Mouse (Mus musculus): ENCODE measurements at regions not wholly inside any gene's neighbourhood (a gene's known extent, or its start where the extent isn't known, plus 50 kb on each side); places are given as distances from the start of the nearest gene placed in this dataset.
A peak's percentile ranks its signal among the peaks of the same experiment; 100 is the strongest.

DNA sequence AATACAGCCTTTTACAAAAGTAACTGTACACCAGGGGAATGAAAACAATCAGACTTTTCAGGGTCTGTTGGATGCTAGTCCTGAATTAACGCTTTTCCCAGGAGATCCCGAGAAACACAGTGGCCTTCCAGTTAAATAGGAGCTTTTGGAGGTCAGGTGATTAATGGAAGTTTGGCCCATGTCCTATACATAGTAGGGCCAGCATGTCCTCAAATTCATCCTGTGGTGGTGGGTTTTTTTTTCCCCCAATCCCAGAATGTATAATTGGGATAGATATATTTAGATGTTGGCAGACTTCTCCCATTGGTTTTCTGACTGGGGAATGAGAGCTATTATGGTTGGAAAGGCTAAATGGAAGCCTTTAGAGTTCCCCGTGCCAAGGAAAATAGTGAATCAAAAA, 77.6 kb downstream of the Cd200 start:
- DNase-seq, result no peak

DNA sequence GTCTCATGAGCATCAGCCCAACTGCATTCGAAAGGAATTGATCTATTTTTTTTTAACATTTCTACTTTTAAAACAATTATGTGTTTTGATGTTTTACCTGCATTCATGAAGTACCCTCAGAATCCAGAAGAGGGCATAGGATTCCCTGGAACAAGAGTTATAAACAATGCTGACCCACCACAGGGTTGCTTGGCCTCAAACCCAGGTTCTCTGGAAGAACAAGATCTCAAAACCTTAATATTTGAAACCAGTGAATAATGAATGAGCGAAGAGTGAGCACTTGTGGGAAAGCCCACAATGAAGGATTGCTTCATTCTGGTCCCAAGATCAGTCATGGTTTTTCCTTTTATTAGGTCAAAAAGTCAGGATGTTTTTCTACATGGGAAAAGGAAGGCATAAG, 78.6 kb downstream of the Cd200 start:
- DNase-seq, result peak; percentile 11 to 16

DNA sequence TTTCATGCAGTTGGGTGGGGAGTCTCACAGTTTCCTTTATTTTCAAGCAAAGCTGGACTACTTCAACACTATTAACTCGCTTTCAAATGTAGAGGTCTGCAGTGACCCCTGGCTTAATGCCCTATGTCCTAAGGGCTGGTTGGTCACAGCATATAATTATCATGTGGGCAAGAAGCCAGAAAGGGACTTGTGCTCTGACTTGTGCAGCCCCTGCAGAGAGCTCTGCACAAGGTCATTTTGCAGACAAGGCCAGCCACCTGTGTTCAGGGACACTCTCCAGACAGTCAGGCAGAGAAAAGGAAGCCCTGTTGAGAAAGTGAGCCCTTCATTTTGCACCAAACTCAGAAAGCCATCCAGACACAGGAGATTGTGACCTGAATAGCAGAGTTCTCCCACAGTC, 79.1 kb downstream of the Cd200 start:
- DNase-seq, result peak; percentile 21 to 23

DNA sequence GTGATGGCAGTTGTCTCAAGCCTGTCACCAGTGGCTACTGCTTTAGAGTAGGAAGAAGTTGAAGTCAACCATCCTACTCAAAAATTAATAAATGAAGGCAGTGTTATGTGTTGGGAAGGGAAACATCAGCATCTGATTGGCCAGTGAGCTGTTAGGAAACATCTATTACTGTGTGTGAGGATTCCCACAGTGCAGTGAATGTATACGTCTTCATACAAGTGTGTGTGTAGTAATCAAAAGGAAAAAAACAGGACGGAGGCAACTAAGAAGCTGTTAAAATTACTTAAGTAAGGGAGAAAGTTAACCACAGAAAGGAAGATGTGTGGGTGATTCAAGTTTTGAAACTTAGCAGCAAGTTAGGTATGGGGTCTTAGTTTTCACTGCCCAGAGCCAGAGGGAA, 81.8 kb downstream of the Cd200 start:
- no peak for DNase-seq

DNA sequence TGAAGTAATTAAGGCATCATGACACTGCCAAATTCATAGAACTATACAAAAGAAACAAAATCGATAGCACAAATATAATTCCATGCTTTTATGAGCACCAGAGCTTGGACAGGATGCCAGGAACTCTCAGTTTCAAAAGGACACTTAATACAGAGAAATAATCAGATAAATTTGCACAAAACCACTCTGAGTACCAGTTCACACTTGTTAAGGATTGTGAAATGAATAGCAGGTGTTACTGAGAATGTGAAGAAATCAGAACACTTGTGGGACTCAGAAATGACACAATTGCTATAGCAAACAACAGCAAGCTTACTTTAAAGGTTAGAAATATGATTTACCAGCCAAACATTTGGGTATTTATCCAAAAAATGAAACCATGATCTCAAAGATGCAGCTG, 87.4 kb downstream of the Btla start:
- no peak for DNase-seq
